Mouse (Mus musculus): Measurements from ENCODE around the gene Smc4. TPM values are rescaled to one million over a fixed set of nuclear protein-coding genes. Genes with fewer than 3 reads are reported as not detected.
A peak's percentile ranks its signal among the peaks of the same experiment; 100 is the strongest.

Gene Smc4
- polyA plus RNA-seq, 1 experiment from 2014 or later, result 96.6 TPM

GRCm38 (mm10) chr3:68974639-68975532 lies 29.7 kb upstream of the Smc4 start:
- WGBS, result 89% methylated on average over 8 of the region's 8 CpGs
- Histone ChIP-seq H3K4me1 (ENCODE audit: control insufficient read depth, insufficient read depth, low read length) (no peaks in the 10 kb centered on the region), H3K27ac (ENCODE audit: low read depth, low read length) (no peak overlapping the region), H3K9me3 (replicated peaks; ENCODE audit: control insufficient read depth, low read length) (no peaks in the 10 kb centered on the region), H3K36me3 (ENCODE audit: control insufficient read depth, insufficient read depth, low read length) (no peaks in the 10 kb centered on the region), H3K9ac (ENCODE audit: low read length) (no peak overlapping the region), H3K27me3 (replicated peaks; ENCODE audit: control insufficient read depth, insufficient read depth, low read length) (no peaks in the 10 kb centered on the region), H3K4me3 (ENCODE audit: low read depth, low read length) (no peak overlapping the region), H3K4me2 (ENCODE audit: low read length) (no peak overlapping the region)
- no peak for ATAC-seq
- DNase-seq (ENCODE audit: low spot score), result no peak

- Histone ChIP-seq H3K9me3 (replicated peaks; ENCODE audit: control insufficient read depth, low read length) (no peaks in the 10 kb centered on the region), H3K4me2 (ENCODE audit: low read length) (no peak overlapping the region), H3K4me3 (ENCODE audit: low read depth, low read length) (no peak overlapping the region), H3K27ac (ENCODE audit: low read depth, low read length) (no peak overlapping the region), H3K36me3 (ENCODE audit: control insufficient read depth, insufficient read depth, low read length) (no peaks in the 10 kb centered on the region), H3K9ac (ENCODE audit: low read length) (no peak overlapping the region), H3K27me3 (replicated peaks; ENCODE audit: control insufficient read depth, insufficient read depth, low read length) (no peaks in the 10 kb centered on the region), H3K4me1 (ENCODE audit: control insufficient read depth, insufficient read depth, low read length) (no peaks in the 10 kb centered on the region)
- ATAC-seq (no peak), DNase-seq (ENCODE audit: low spot score) (no peak)
- 49% methylated on average over 9 of the region's 9 CpGs for WGBS
Measured at GRCm38 (mm10) chr3:68975533-68976490, 28.7 kb upstream of the Smc4 start.

GRCm38 (mm10) chr3:68977696-68978095 lies 26.8 kb upstream of the Smc4 start:
- WGBS, result 93% methylated on average over 4 of the region's 4 CpGs
- Histone ChIP-seq H3K9ac (ENCODE audit: low read length) (no peak overlapping the region), H3K9me3 (replicated peaks; ENCODE audit: control insufficient read depth, low read length) (no peaks in the 10 kb centered on the region), H3K4me2 (ENCODE audit: low read length) (no peak overlapping the region), H3K27me3 (replicated peaks; ENCODE audit: control insufficient read depth, insufficient read depth, low read length) (no peaks in the 10 kb centered on the region), H3K36me3 (ENCODE audit: control insufficient read depth, insufficient read depth, low read length) (no peaks in the 10 kb centered on the region), H3K27ac (ENCODE audit: low read depth, low read length) (no peak overlapping the region), H3K4me1 (ENCODE audit: control insufficient read depth, insufficient read depth, low read length) (no peaks in the 10 kb centered on the region), H3K4me3 (ENCODE audit: low read depth, low read length) (no peak overlapping the region)
- no peak for ATAC-seq
- no peak for DNase-seq (ENCODE audit: low spot score)

GRCm38 (mm10) chr3:68979187-68979586 lies 25.4 kb upstream of the Smc4 start:
- no peak for DNase-seq (ENCODE audit: low spot score)

GRCm38 (mm10) chr3:68980898-68981297 lies 23.6 kb upstream of the Smc4 start:
- Histone ChIP-seq H3K27ac (ENCODE audit: low read depth, low read length) (no peak overlapping the region), H3K36me3 (ENCODE audit: control insufficient read depth, insufficient read depth, low read length) (peaks cover 8% of the 10 kb centered on the region), H3K9me3 (replicated peaks; ENCODE audit: control insufficient read depth, low read length) (no peaks in the 10 kb centered on the region), H3K4me1 (ENCODE audit: control insufficient read depth, insufficient read depth, low read length) (no peaks in the 10 kb centered on the region), H3K4me3 (ENCODE audit: low read depth, low read length) (no peak overlapping the region), H3K27me3 (replicated peaks; ENCODE audit: control insufficient read depth, insufficient read depth, low read length) (no peaks in the 10 kb centered on the region), H3K9ac (ENCODE audit: low read length) (no peak overlapping the region), H3K4me2 (ENCODE audit: low read length) (no peak overlapping the region)
- DNase-seq (ENCODE audit: low spot score), result no peak
- WGBS, result 77% methylated on average over 9 of the region's 9 CpGs
- ATAC-seq, result no peak

More at GRCm38 (mm10) chr3:68979187-68979586, 25.4 kb upstream of the Smc4 start:
- Histone ChIP-seq H3K4me2 (ENCODE audit: low read length) (no peak overlapping the region), H3K27me3 (replicated peaks; ENCODE audit: control insufficient read depth, insufficient read depth, low read length) (no peaks in the 10 kb centered on the region), H3K4me3 (ENCODE audit: low read depth, low read length) (no peak overlapping the region), H3K4me1 (ENCODE audit: control insufficient read depth, insufficient read depth, low read length) (no peaks in the 10 kb centered on the region), H3K36me3 (ENCODE audit: control insufficient read depth, insufficient read depth, low read length) (no peaks in the 10 kb centered on the region), H3K9ac (ENCODE audit: low read length) (no peak overlapping the region), H3K27ac (ENCODE audit: low read depth, low read length) (no peak overlapping the region), H3K9me3 (replicated peaks; ENCODE audit: control insufficient read depth, low read length) (no peaks in the 10 kb centered on the region)
- ATAC-seq, result no peak
- 87% methylated on average over 10 of the region's 10 CpGs for WGBS

- WGBS, result 88% methylated on average over 2 of the region's 2 CpGs
- no peak for ATAC-seq
- no peaks in the 10 kb centered on the region for H3K27me3 ChIP-seq (replicated peaks; ENCODE audit: control insufficient read depth, insufficient read depth, low read length)
Measured at GRCm38 (mm10) chr3:68986550-68986949, 18.0 kb upstream of the Smc4 start.

GRCm38 (mm10) chr3:69002781-69003180 lies 1.8 kb upstream of the Smc4 start:
- Histone ChIP-seq H3K27ac (ENCODE audit: low read depth, low read length) (no peak overlapping the region), H3K9ac (ENCODE audit: low read length) (no peak overlapping the region), H3K4me1 (ENCODE audit: control insufficient read depth, insufficient read depth, low read length) (peaks cover 8% of the 10 kb centered on the region; the same call in 1 of the 2 replicates), H3K36me3 (ENCODE audit: control insufficient read depth, insufficient read depth, low read length) (no peaks in the 10 kb centered on the region), H3K27me3 (replicated peaks; ENCODE audit: control insufficient read depth, insufficient read depth, low read length) (no peaks in the 10 kb centered on the region), H3K9me3 (replicated peaks; ENCODE audit: control insufficient read depth, low read length) (no peaks in the 10 kb centered on the region), H3K4me2 (ENCODE audit: low read length) (no peak overlapping the region), H3K4me3 (ENCODE audit: low read depth, low read length) (no peak overlapping the region)
- no peak for ATAC-seq
- WGBS, result 86% methylated on average over 4 of the region's 4 CpGs
- no peak for DNase-seq (ENCODE audit: low spot score)

More at GRCm38 (mm10) chr3:68986550-68986949, 18.0 kb upstream of the Smc4 start:
- DNase-seq (ENCODE audit: low spot score), result no peak
- Histone ChIP-seq H3K4me3 (ENCODE audit: low read depth, low read length) (no peak overlapping the region), H3K9me3 (replicated peaks; ENCODE audit: control insufficient read depth, low read length) (no peaks in the 10 kb centered on the region), H3K4me1 (ENCODE audit: control insufficient read depth, insufficient read depth, low read length) (no peaks in the 10 kb centered on the region), H3K4me2 (ENCODE audit: low read length) (no peak overlapping the region), H3K36me3 (ENCODE audit: control insufficient read depth, insufficient read depth, low read length) (peaks cover 21% of the 10 kb centered on the region), H3K9ac (ENCODE audit: low read length) (no peak overlapping the region), H3K27ac (ENCODE audit: low read depth, low read length) (no peak overlapping the region)

GRCm38 (mm10) chr3:69004055-69004436 lies 492 bp upstream of the Smc4 start:
- Histone ChIP-seq H3K27ac (ENCODE audit: low read depth, low read length) (peak overlapping the region; percentile 85), H3K4me3 (ENCODE audit: low read depth, low read length) (peak overlapping the region; percentile 97), H3K4me2 (ENCODE audit: low read length) (peak overlapping the region; percentile 60), H3K27me3 (replicated peaks; ENCODE audit: control insufficient read depth, insufficient read depth, low read length) (no peaks in the 10 kb centered on the region), H3K36me3 (ENCODE audit: control insufficient read depth, insufficient read depth, low read length) (no peaks in the 10 kb centered on the region), H3K4me1 (ENCODE audit: control insufficient read depth, insufficient read depth, low read length) (peaks cover 8% of the 10 kb centered on the region; the same call in 1 of the 2 replicates), H3K9me3 (replicated peaks; ENCODE audit: control insufficient read depth, low read length) (no peaks in the 10 kb centered on the region), H3K9ac (ENCODE audit: low read length) (peak overlapping the region; percentile 71)
- ATAC-seq (peak; percentile 36), DNase-seq (ENCODE audit: low spot score) (no peak)
- 2% methylated on average over 7 of the region's 7 CpGs for WGBS

All from forebrain, embryonic 14.5 days (tissue).